Mouse (Mus musculus) limb, embryonic 15.5 days (tissue): Measurements from ENCODE around the gene Irak2. TPM values are rescaled to one million over a fixed set of nuclear protein-coding genes. Genes with fewer than 3 reads are reported as not detected.
"Not testable (repeated sequence)": the region's sequence is repeated elsewhere in the genome, so short reads cannot be mapped to it uniquely, and the experiment has no call there.

Experiments
- ATAC-seq: fragments of 200-750 bp; cut with Nextera tagmentation; 2 replicates; pipeline ENCODE4 v1.8.0; 2017; ENCODE audit warnings: low read depth, moderate TSS enrichment; ENCODE audit not compliant: insufficient number of reproducible peaks, low FRiP score, low TSS enrichment
- H3K27ac ChIP-seq: fragments of 300-500 bp; sonication (generic); 2 replicates; pipeline ENCODE4 v1.5.1; 2015; ENCODE audit warnings: moderate library complexity, mild to moderate bottlenecking, inconsistent platforms
- H3K27me3 ChIP-seq: fragments of 300-500 bp; sonication (generic); 2 replicates; pipeline ENCODE4 v1.6.1; 2015; ENCODE audit warnings: inconsistent platforms
- H3K36me3 ChIP-seq: fragments of 300-500 bp; sonication (generic); 2 replicates; pipeline ENCODE4 v1.6.1; 2015; ENCODE audit warnings: inconsistent platforms
- H3K4me1 ChIP-seq: fragments of 300-500 bp; sonication (generic); 2 replicates; pipeline ENCODE4 v1.6.1; 2015; ENCODE audit warnings: inconsistent platforms
- H3K4me2 ChIP-seq: fragments of 300-500 bp; sonication (generic); 2 replicates; pipeline ENCODE4 v1.6.1; 2015; ENCODE audit warnings: mild to moderate bottlenecking, inconsistent platforms
- H3K4me3 ChIP-seq: fragments of 300-500 bp; sonication (generic); 2 replicates; pipeline ENCODE4 v1.5.1; 2015; ENCODE audit warnings: mild to moderate bottlenecking, inconsistent platforms
- H3K9ac ChIP-seq: fragments of 300-500 bp; sonication (generic); 2 replicates; pipeline ENCODE4 v1.6.1; 2015; ENCODE audit warnings: inconsistent platforms
- H3K9me3 ChIP-seq: fragments of 300-500 bp; sonication (generic); 2 replicates; pipeline ENCODE4 v1.6.1; 2016; ENCODE audit warnings: inconsistent platforms
- WGBS: fragments of 180-500 bp; shearing (Covaris S2); methylation state at CpG from one replicate; pipeline ENCODE4 v1.1.7; 2015; 5-methylcytosine and 5-hydroxymethylcytosine counted together
- polyA plus RNA-seq: library from polyadenylated mRNA; unstranded; fragments of >200 nt; fragmentation: Nextera tagmentation; extraction: Ambion mirVana; gene quantifications from 2 replicates; pipeline ENCODE4 v1.2.1, GENCODE M21; 2015

Gene Irak2
- polyA plus RNA-seq, 1 experiment from 2014 or later, result 4.6 TPM

GRCm38 (mm10) chr6:113659648-113660491 is 21.6 kb downstream of the Irak2 start:
- no peak for ATAC-seq
- H3K9ac ChIP-seq, result no peak overlapping the region
- H3K9me3 ChIP-seq, result no peaks in the 10 kb centered on the region
- H3K27me3 ChIP-seq, result no peaks in the 10 kb centered on the region
- peaks cover 11% of the 10 kb centered on the region; the same call in 1 of the 2 replicates for H3K4me1 ChIP-seq
- no peak overlapping the region for H3K4me2 ChIP-seq
- WGBS, result 67% methylated on average over 8 of the region's 8 CpGs
- no peak overlapping the region for H3K27ac ChIP-seq
- H3K36me3 ChIP-seq, result no peaks in the 10 kb centered on the region
- no peak overlapping the region for H3K4me3 ChIP-seq

GRCm38 (mm10) chr6:113660492-113661352 is 22.5 kb downstream of the Irak2 start:
- Histone ChIP-seq H3K4me1 (peaks cover 11% of the 10 kb centered on the region; the same call in 1 of the 2 replicates), H3K9ac (no peak overlapping the region), H3K27me3 (no peaks in the 10 kb centered on the region), H3K27ac (no peak overlapping the region), H3K9me3 (no peaks in the 10 kb centered on the region), H3K4me2 (no peak overlapping the region), H3K36me3 (no peaks in the 10 kb centered on the region), H3K4me3 (no peak overlapping the region)
- ATAC-seq, result no peak
- WGBS, result 59% methylated on average over 14 of the region's 14 CpGs

- Histone ChIP-seq H3K36me3 (no peaks in the 10 kb centered on the region), H3K4me3 (no peak overlapping the region), H3K27ac (no peak overlapping the region), H3K27me3 (no peaks in the 10 kb centered on the region), H3K9ac (no peak overlapping the region), H3K9me3 (no peaks in the 10 kb centered on the region), H3K4me2 (no peak overlapping the region), H3K4me1 (peaks cover 11% of the 10 kb centered on the region; the same call in 1 of the 2 replicates)
- 57% methylated on average over 12 of the region's 12 CpGs for WGBS
- no peak for ATAC-seq
These were observed 23.3 kb downstream of the Irak2 start for GRCm38 (mm10) chr6:113661353-113662241.

- ATAC-seq, result no peak
- H3K4me1 ChIP-seq, result peaks cover 11% of the 10 kb centered on the region; the same call in 1 of the 2 replicates
- no peak overlapping the region for H3K9ac ChIP-seq
- no peaks in the 10 kb centered on the region for H3K36me3 ChIP-seq
- 90% methylated on average over 8 of the region's 8 CpGs for WGBS
- H3K9me3 ChIP-seq, result no peaks in the 10 kb centered on the region
- H3K27me3 ChIP-seq, result no peaks in the 10 kb centered on the region
- no peak overlapping the region for H3K4me2 ChIP-seq
- H3K27ac ChIP-seq, result no peak overlapping the region
- H3K4me3 ChIP-seq, result no peak overlapping the region
These were observed 24.9 kb downstream of the Irak2 start for GRCm38 (mm10) chr6:113662964-113663700.

DNA sequence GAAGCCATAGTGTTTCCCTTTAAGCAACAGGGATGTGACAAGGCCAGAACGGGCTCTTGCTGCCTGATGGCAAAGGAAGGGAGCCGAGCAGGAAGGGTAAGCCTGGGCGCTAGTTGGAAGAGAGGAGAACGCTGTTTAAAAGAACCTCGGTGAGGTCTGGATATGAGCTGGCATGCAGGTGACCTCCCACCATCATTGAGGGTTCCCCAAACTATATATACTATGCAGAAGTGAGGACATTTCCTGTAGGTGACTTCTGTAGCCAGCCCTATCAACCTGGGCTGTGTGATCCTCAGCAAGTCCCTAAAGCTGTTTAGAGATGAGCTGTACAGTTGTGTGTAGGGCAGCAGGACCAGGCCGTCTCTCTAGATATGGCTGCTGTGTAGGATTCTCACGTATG is 26.0 kb downstream of the Irak2 start:
- H3K9ac ChIP-seq, result no peak overlapping the region
- H3K4me3 ChIP-seq, result no peak overlapping the region
- no peak overlapping the region for H3K27ac ChIP-seq
- peaks cover 17% of the 10 kb centered on the region for H3K4me1 ChIP-seq
- no peaks in the 10 kb centered on the region for H3K27me3 ChIP-seq
- no peak for ATAC-seq
- H3K36me3 ChIP-seq, result no peaks in the 10 kb centered on the region
- no peak overlapping the region for H3K4me2 ChIP-seq
- no peaks in the 10 kb centered on the region for H3K9me3 ChIP-seq
- 78% methylated on average over 7 of the region's 7 CpGs for WGBS

DNA sequence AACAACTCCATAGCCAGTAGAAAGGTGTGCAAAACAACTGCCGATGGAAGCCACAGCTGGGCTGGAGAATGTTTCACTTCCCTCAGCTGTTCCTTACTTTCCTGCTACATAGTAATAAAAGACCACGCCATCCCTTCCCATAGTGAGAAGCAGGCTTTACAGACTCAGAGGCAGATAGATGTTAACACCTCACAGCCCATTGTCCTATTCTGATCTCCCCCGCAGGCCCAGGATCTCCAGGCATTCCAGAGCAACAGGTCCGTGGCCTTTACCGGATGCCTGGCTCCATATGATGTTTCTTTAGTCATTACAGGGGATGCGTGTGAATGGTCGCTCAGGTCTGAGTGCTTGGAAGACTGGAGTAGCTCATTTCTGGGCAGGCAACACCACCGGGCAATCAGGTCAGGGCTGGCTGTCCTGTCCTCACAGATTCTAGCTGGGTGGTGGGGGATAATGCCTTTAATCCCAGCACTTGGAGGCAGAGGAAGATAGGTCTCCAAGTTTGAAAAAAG is 29.4 kb downstream of the Irak2 start:
- Histone ChIP-seq H3K27me3 (no peaks in the 10 kb centered on the region), H3K4me3 (no peak overlapping the region), H3K4me2 (no peak overlapping the region), H3K4me1 (peaks cover 10% of the 10 kb centered on the region), H3K9me3 (no peaks in the 10 kb centered on the region), H3K27ac (no peak overlapping the region; the same call in 1 of the 2 replicates), H3K36me3 (no peaks in the 10 kb centered on the region), H3K9ac (no peak overlapping the region)
- no peak for ATAC-seq
- WGBS, result 47% methylated on average over 8 of the region's 8 CpGs

- Histone ChIP-seq H3K9ac (no peak overlapping the region), H3K36me3 (no peaks in the 10 kb centered on the region), H3K4me3 (no peak overlapping the region), H3K9me3 (no peaks in the 10 kb centered on the region), H3K4me2 (no peak overlapping the region), H3K4me1 (peaks cover 10% of the 10 kb centered on the region), H3K27me3 (no peaks in the 10 kb centered on the region), H3K27ac (peak overlapping the region; percentile 66)
- 44% methylated on average over 15 of the region's 15 CpGs for WGBS
- peak; percentile 67 for ATAC-seq
These were observed 30.3 kb downstream of the Irak2 start for GRCm38 (mm10) chr6:113668287-113669154.

DNA sequence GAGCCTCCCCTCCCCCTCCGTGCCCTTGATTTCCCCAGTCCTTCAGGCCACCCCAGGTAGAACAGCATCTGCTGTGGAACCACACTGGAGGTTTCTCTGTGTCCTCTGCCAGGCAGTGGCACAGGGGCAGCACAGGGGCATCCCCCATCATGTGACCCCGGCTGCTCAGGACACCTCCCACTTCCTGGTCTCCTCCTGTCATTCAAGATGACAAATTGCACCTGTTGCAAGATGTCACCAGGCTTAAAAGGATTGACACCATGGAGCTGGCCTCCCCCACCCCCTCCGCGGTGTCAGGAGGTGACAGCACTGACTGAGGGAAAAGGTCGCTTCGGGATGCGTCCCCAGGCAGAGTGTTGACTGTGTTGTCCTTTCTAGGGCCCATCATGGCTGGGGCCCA is 31.6 kb downstream of the Irak2 start:
- H3K27ac ChIP-seq, result peak overlapping the region; percentile 66
- 54% methylated on average over 7 of the region's 7 CpGs for WGBS
- H3K9ac ChIP-seq, result no peak overlapping the region
- H3K27me3 ChIP-seq, result no peaks in the 10 kb centered on the region
- H3K4me1 ChIP-seq, result peaks cover 10% of the 10 kb centered on the region
- no peak overlapping the region for H3K4me3 ChIP-seq
- no peak for ATAC-seq
- H3K4me2 ChIP-seq, result no peak overlapping the region
- no peaks in the 10 kb centered on the region for H3K9me3 ChIP-seq
- no peaks in the 10 kb centered on the region for H3K36me3 ChIP-seq

- not testable (repeated sequence) for H3K36me3 ChIP-seq, H3K9me3 ChIP-seq, H3K9ac ChIP-seq, H3K4me2 ChIP-seq, ATAC-seq, H3K27ac ChIP-seq, H3K4me3 ChIP-seq, H3K27me3 ChIP-seq
- peaks cover 10% of the 10 kb centered on the region for H3K4me1 ChIP-seq
- 84% methylated on average over 1 of the region's 1 CpGs for whole genome bisulfite sequencing
These were observed 33.8 kb downstream of the Irak2 start for GRCm38 (mm10) chr6:113672029-113672428.

DNA sequence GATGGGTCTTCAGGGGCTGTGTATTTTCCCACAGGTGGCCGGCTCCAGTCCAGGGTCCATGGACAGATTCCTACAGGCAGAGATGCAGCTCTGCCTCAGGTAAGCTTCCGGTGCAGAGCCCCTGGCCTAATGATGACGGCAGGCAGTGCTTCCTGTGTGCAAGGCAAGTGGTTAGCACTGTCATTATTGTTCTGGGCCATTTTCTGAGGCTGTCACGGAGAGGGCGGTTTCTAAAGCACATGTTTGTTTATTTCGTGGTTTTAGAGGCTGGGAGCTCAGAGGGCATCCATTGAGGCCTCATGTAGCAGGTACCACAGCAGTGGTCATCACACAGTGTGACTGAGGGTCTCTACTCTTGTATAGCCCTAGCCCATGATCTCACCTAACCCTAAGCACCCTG is 34.7 kb downstream of the Irak2 start:
- Histone ChIP-seq H3K4me1 (peaks cover 10% of the 10 kb centered on the region), H3K27ac (no peak overlapping the region), H3K9me3 (no peaks in the 10 kb centered on the region), H3K9ac (no peak overlapping the region), H3K27me3 (no peaks in the 10 kb centered on the region), H3K4me2 (no peak overlapping the region), H3K4me3 (no peak overlapping the region), H3K36me3 (no peaks in the 10 kb centered on the region)
- 79% methylated on average over 6 of the region's 6 CpGs for WGBS
- no peak for ATAC-seq
